Mouse (Mus musculus): ENCODE measurements at regions not wholly inside any gene's neighbourhood (a gene's known extent, or its start where the extent isn't known, plus 50 kb on each side); places are given as distances from the start of the nearest gene placed in this dataset.

DNA sequence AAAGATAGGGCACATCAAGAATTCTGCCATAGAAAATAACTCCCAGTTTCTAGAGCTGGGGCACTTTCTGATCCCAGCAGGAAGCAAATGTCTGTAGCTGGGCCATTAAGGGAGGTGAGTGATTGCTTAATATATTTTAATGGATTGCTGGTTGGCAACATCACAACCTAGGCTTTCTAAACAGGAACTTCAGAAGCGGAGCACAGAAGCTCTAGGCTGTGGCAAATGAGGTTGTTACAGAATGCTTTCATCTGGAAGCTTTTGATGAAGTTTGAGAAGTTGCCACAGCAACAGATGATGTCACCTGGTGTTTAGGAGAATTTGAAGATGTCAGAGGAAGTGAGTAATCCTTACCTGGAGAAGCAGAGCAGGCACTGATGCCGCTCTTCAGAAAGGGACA is 95.3 kb downstream of the Plk2 start:
- Histone ChIP-seq H3K9ac (ENCODE audit: control insufficient read depth, low read depth, low read length, poor library complexity, severe bottlenecking) (no peak overlapping the region), H3K36me3 (ENCODE audit: control insufficient read depth in 1 of 2, insufficient read depth in 2 of 2, low read length in 2 of 2) (no peaks in the 10 kb centered on the region), H3K9me3 (replicated peaks; ENCODE audit: insufficient read depth, low read length) (no peaks in the 10 kb centered on the region), H3K4me3 (ENCODE audit: control insufficient read depth in 1 of 2, insufficient read depth in 1 of 2, low read depth in 2 of 2, low read length in 2 of 2) (no peak overlapping the region), H3K27ac (ENCODE audit: control insufficient read depth, low read depth, low read length) (no peak overlapping the region), H3K27me3 (ENCODE audit: control insufficient read depth in 1 of 2, insufficient read depth in 2 of 2, low read length in 2 of 2) (no peaks in the 10 kb centered on the region), H3K4me1 (ENCODE audit: control insufficient read depth in 1 of 2, insufficient read depth in 2 of 2, low read length in 2 of 2) (no peaks in the 10 kb centered on the region), H3K79me2 (ENCODE audit: control insufficient read depth, insufficient read depth, low read length, poor library complexity) (no peaks in the 10 kb centered on the region)
- DNase-seq (ENCODE audit: low read depth, low spot score), result no peak
- no peak for TF ChIP-seq KAT2A (conservative IDR thresholded peaks at IDR 0.05; ENCODE audit: low read depth, low read length)

DNA sequence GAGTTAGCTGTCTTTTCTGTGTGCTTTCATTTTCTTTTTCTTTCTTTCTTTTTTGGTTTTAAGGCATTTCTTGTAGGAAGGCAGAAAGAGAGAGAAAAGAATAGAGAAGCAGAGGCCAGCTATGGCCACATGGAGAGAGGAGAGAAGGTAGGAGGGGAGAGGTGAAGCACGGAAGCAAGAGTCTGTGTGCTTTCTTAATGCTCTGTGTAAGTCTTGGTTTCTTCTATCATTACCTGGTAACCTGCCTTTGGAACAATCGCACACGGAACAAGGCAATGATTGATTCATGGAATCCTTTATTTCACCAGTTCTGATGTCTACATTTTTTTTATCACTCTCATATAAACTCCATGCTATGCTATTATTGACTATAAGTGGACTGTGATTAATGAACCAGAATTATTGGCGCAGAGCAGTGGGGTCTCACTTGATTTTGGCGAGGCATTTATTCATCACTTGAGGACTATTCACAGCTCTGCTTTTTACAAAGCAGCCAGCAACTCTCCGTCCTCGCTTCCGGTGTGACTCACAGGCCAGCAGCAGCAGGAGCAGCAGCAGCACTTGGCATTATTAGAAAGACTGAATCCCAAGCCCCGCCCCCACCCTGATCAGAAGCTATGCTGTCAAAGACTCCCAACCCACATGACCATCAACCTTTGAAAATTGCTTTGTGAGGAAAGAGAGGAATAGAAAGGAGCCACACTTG is 97.6 kb downstream of the Plk2 start:
- TF ChIP-seq POLR2AphosphoS5 (IDR thresholded peaks at IDR 0.05; ENCODE audit: borderline replicate concordance, low read depth, low read length), result no peak
- TF ChIP-seq ZNF384 (IDR thresholded peaks at IDR 0.05; ENCODE audit: low read depth, low read length), result no peak
- no peak for TF ChIP-seq MXI1 (IDR thresholded peaks at IDR 0.05; ENCODE audit: low read depth, low read length)
- TF ChIP-seq USF1 (IDR thresholded peaks at IDR 0.05; ENCODE audit: low read depth, low read length), result no peak
- no peak for TF ChIP-seq MAX (IDR thresholded peaks at IDR 0.05; ENCODE audit: low read length)
- TF ChIP-seq CHD2 (IDR thresholded peaks at IDR 0.05; ENCODE audit: low read length), result no peak
- TF ChIP-seq UBTF (IDR thresholded peaks at IDR 0.05; ENCODE audit: borderline replicate concordance, insufficient read depth, low read depth, low read length), result no peak
- TF ChIP-seq NELFE (IDR thresholded peaks at IDR 0.05; ENCODE audit: low read depth, low read length), result no peak
- TF ChIP-seq MEF2A (IDR thresholded peaks at IDR 0.05; ENCODE audit: extremely low read depth, insufficient replicate concordance, low read depth, low read length, poor library complexity, severe bottlenecking), result no peak
- no peak for TF ChIP-seq MYB (IDR thresholded peaks at IDR 0.05; ENCODE audit: low read depth, low read length)
- TF ChIP-seq SIN3A (IDR thresholded peaks at IDR 0.05; ENCODE audit: low read length), result no peak
- no peak for TF ChIP-seq NRF1 (IDR thresholded peaks at IDR 0.05; ENCODE audit: insufficient read depth, low read depth, low read length, poor library complexity, severe bottlenecking)
- TF ChIP-seq CHD1 (IDR thresholded peaks at IDR 0.05; ENCODE audit: low read depth, low read length), result no peak
- no peak for DNase-seq (ENCODE audit: low read depth, low spot score)
- Histone ChIP-seq H3K36me3 (ENCODE audit: control insufficient read depth in 1 of 2, insufficient read depth in 2 of 2, low read length in 2 of 2) (no peaks in the 10 kb centered on the region), H3K9me3 (replicated peaks; ENCODE audit: insufficient read depth, low read length) (no peaks in the 10 kb centered on the region), H3K79me2 (ENCODE audit: control insufficient read depth, insufficient read depth, low read length, poor library complexity) (no peaks in the 10 kb centered on the region), H3K27me3 (ENCODE audit: control insufficient read depth in 1 of 2, insufficient read depth in 2 of 2, low read length in 2 of 2) (no peaks in the 10 kb centered on the region), H3K4me3 (ENCODE audit: control insufficient read depth in 1 of 2, insufficient read depth in 1 of 2, low read depth in 2 of 2, low read length in 2 of 2) (no peak overlapping the region), H3K27ac (ENCODE audit: control insufficient read depth, low read depth, low read length) (no peak overlapping the region), H3K4me1 (ENCODE audit: control insufficient read depth in 1 of 2, insufficient read depth in 2 of 2, low read length in 2 of 2) (no peaks in the 10 kb centered on the region), H3K9ac (ENCODE audit: control insufficient read depth, low read depth, low read length, poor library complexity, severe bottlenecking) (no peak overlapping the region)
